Mouse (Mus musculus) spleen, adult 10 weeks (tissue): Measurements from ENCODE around the gene Gm4858. TPM values are rescaled to one million over a fixed set of nuclear protein-coding genes. Genes with fewer than 3 reads are reported as not detected.

Source experiments
- polyA plus RNA-seq: library from polyadenylated mRNA; stranded (reverse); fragments of 350-450 nt; fragmentation: Illumina TruSeq; extraction: RNeasy Lipid Tissue Mini Kit (QIAGEN cat#74804); gene quantifications from one replicate; pipeline ENCODE4 v1.2.3, GENCODE M21; 2015; ENCODE audit warnings: low replicate concordance; ENCODE audit not compliant: insufficient read depth

The Gm4858 gene
- polyA plus RNA-seq: not detected

DNA sequence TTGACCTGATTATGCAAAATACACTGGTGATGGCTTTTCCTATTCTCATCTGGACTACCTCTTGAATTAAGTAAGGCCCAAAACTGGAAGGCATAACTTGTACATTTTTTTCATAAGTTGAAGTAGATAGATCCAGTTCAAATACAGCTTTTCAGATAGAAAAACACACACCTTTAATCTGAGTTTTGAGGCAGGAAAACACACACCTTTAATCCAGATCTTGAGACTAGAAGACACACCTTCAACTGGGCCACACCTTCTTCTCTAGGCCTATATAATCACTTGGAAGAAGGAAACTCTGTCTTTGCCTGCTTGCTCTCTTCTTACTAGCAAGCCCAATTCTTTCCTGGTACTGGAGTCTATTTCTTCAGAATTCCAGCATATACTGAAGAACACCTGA is at the start of gene Gm4858:
TSS of gene Gm4858 (plus strand) at position 301 of the 400 bp plus-strand sequence.

DNA sequence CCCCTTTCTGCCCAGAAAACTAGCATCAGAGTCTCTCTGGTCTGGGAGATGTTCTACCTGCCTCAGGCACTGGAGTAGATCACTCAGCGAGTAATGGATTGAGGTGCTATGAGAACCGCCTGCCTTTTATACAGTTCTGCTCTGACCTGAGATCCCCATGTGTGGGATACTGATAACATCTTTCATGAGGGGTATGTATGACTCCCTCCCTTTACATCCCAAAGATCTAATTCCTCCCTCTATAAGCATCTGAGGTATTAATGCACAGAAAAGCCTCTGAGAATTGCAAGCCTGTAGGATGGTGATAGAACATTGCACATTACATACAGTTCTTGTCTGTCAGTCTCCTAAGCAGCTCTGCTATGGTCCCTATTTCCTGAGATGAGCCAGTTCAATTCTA is 49.7 kb upstream of the Gm4858 start, which contains the start of gene Lce1m:
TSS of gene Lce1m (minus strand) at position 101 of the 400 bp plus-strand sequence.

Other genes starting within 250 kb of the Gm4858 start
- not detected for gene Kprp, start 241.6 kb upstream of the Gm4858 start, polyA plus RNA-seq
- gene Lce1l, start 217.5 kb upstream of the Gm4858 start, polyA plus RNA-seq: not detected
- not detected for gene 2310050C09Rik, start 198.6 kb upstream of the Gm4858 start, polyA plus RNA-seq
- not detected for gene Lce3a, start 142.6 kb upstream of the Gm4858 start, polyA plus RNA-seq
- gene Lce3b, start 135.8 kb upstream of the Gm4858 start, polyA plus RNA-seq: not detected
- not detected for gene Lce3c, start 124.3 kb upstream of the Gm4858 start, polyA plus RNA-seq
- gene Lce3d, start 111.4 kb upstream of the Gm4858 start, polyA plus RNA-seq: not detected
- gene Lce3e, start 101.8 kb upstream of the Gm4858 start, polyA plus RNA-seq: not detected
- not detected for gene Lce3f, start 76.6 kb upstream of the Gm4858 start, polyA plus RNA-seq
- not detected for gene Crct1, start 53.1 kb upstream of the Gm4858 start, polyA plus RNA-seq
- not detected for gene Lce1m, start 49.8 kb upstream of the Gm4858 start, polyA plus RNA-seq
- not detected for gene Crnn, start 76.0 kb downstream of the Gm4858 start, polyA plus RNA-seq
- not detected for gene Flg2, start 128.5 kb downstream of the Gm4858 start, polyA plus RNA-seq
- not detected for gene Flg, start 204.7 kb downstream of the Gm4858 start, polyA plus RNA-seq